Mouse (Mus musculus) E14TG2a.4 (cell line): ENCODE results near the gene Lman1l.

ENCODE experiments used
- CTCF ChIP-seq: conservative IDR thresholded peaks from 2 replicates; pipeline ENCODE4 v1.5.1; 2014; ENCODE audit warnings: low read length
- NANOG ChIP-seq: IDR thresholded peaks from 2 replicates; pipeline ENCODE4 v1.6.1; 2014; ENCODE audit warnings: borderline replicate concordance, low read length, mixed read lengths

GRCm38 (mm10) chr9:57598851-57599563 lies 21.6 kb downstream of the Lman1l start:
- TF ChIP-seq CTCF = no peak
- no peak for TF ChIP-seq NANOG
